Mouse (Mus musculus): Measurements from ENCODE around the gene Mbnl2.

DNA sequence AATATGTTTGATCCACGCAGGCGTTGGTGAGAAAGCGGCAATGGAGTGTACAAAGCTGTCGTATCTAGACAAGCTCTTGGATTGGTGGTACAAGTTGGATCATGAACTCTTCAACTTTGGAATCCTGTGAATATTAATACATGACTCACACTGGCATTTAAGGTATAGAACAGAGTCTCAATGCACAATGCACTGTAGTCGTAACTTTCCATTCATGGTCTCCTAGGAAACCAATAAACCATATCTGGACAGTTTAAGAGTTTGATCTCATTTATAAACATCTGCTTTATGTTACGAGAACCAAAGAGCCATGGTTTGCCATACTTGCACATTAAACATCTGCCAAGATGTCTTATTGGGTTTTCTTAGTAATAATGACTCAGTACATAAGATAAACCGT, 66.9 kb downstream of the Mbnl2 start:
- TF ChIP-seq FLI1 (IDR thresholded peaks at IDR 0.05; ENCODE audit: low read length) (no peak), GATA1 (IDR thresholded peaks at IDR 0.05; ENCODE audit: borderline replicate concordance, low read length) (no peak)

All from megakaryocyte, embryonic 14.5 days (primary cell).